Mouse (Mus musculus) cerebellum, adult 11-12 months (tissue): ENCODE results near the gene Mrpl4.
A peak's percentile ranks its signal among the peaks of the same experiment; 100 is the strongest.

Experiments used
- DNase-seq: peaks from one replicate; pipeline ENCODE4 v3.0.0; 2022

Gene Mrpl4

DNA sequence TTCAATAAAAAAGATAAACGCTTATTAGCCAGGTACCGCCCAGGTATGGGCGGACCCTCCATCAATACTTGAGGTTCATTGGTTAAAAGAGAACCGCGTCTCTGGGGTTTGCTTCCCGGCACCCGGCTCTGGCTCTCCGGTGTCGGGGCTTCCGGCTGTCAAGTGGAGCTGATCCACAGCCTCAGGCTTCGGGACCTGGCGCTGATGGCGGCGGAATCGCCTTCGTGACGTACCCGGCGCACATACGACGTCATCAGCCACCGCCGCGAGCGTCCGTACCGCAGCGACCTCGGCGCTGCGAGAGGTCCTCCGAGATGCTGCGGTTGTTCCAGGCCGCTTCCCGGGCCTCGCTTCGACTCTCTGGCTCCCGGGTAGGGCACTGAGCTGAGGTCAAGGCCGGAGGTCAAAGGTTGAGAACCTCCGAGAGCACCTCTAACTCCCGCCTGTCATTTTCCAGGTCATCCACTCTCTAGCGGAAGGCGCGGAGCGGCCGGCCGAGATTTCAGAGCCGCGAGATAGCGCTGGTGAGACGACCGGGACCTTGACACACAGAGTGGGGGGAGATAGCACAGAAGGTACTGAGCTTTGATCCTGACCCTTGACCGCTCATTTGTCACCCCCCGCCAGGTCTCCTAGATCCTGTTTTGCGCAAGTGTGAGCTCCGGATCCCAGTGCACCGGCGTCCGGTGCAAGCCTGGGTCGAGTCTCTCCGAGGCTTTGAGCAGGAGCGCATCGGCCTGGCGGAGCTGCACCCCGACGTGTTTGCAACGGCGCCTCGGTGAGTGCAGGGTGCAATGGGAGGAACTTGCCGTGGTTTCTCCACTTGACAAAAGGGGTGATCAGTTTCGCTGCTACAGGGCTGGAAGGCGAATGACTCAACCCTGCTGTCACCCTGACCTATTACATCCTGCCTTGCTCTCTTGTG, at the start of gene Mrpl4:
Gene Mrpl4, plus strand, starts transcription at position 112 of the 925 bp plus-strand sequence.
- peak; percentile 89 for DNase-seq

DNA sequence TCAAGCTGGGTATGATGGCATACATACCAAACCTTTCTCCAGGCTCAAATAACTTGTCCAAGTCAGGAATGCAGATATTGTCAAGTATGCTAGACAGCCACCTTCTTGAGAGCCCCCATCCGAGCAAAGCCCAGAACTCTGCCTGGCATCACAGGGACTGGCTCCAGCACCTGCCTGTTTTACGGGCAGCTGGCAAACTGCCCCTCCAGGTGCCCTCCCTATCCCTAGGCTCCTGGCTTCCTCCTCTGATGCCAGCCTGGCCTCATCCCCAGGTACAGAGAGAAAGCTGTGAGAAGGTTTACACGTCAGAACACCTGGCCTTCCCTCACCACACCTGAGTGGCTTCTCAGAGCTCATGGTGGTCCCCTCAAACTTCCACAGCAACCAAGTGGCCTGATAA, 45.5 kb upstream of the Mrpl4 start:
- DNase-seq, result no peak

DNA sequence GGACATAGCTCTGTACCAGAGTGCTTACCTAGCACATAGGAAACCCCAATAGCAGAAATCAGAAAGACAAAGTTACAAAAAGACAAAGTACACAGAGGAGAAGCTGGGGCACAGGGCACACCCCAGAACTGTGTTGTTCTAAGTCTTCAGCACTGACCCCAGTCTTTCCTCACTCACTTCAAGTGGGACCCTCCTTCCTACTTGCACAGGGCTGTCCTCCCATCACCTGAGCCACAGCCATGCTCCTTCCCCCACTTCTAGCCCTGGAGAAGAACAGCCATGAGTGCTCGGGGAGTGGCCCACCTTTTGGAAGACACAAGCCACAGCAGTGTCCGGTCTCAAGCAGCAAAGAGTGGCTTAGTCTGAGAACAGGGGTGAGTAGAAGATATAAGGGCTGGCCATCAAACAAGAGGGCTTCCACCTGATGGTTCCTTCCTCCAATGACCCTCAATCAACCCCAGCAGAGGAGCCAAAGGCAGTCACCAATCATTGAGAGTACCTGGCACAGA, 43.1 kb upstream of the Mrpl4 start, which contains the start of gene Dnmt1:
Gene Dnmt1, minus strand, starts transcription at position 459 of the 509 bp plus-strand sequence.
- DNase-seq, result no peak

DNA sequence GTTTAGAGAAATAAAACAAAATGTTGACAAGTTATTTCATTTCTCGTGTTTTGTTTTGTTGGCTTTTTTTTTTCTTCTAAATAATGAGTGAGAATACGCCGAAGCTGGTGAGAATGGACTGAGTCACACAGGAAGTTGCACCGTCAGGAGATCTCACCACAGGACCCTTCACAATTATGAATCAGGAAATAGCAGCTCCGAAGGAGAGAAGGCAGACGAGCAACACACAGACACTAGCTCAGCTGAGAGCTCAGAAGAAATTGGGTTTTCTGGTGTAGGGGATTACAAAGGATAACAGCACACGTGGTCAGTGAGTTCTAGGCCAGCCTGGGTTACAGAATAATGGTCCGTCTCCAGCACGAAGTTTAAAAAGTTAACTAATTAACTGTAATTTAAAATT, 41.0 kb upstream of the Mrpl4 start:
- DNase-seq, result no peak

DNA sequence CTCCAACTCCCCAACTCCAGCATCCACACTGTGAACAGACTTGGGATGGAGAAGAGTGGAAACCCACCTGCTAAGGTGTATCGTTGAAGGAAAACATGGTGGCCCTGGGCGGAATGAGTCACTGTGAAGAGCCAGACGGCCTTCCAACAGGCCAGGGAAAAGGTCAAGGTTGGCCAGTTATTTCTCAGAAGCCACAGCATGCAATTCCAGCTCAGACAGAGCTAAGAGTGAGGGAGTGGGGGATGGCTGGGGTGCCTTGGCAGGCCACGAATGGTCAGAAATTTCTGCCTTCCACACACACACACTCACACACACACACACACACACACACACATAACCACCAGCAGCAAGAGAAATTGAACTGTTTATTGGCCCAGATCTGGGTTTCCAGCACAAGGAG, 36.9 kb upstream of the Mrpl4 start:
- no peak for DNase-seq

DNA sequence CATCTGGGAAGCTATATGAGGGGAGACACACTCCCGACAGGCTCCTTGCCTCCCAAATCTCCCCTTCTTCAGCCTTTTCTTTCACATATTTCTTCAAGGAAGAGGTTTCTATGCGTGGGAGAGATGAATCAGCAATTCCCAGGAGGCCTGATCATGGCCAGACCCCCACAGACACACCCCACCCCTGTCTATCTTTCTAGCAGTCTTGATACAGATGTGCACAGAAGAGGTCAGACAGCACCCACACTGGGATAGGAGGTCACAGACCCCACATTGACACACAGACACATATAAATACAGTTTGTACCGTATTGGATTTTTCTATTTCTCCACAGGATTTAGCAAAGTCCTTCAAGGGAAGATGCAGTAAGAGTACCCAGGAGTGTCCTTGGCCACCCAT, 36.5 kb upstream of the Mrpl4 start:
- no peak for DNase-seq

DNA sequence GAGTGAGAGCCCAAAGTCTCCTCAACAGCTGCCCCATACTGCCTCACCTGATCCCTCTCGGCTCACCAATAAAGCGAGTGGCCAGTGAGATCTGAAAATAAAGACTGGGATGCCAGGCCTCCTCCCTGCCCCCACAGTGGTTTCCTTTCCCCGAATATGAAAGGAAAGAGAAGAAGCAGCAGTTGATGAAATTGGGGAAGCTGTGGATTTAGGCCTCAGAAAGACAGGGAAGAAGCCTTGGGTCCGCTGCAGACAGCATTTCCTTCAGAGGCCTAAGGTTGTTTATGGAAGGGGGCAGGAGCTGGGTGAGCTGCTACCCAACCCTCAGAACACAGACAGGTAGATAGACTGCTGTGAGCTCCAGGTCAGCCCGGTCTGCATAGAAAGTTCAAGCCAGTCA, 35.8 kb upstream of the Mrpl4 start:
- no peak for DNase-seq

DNA sequence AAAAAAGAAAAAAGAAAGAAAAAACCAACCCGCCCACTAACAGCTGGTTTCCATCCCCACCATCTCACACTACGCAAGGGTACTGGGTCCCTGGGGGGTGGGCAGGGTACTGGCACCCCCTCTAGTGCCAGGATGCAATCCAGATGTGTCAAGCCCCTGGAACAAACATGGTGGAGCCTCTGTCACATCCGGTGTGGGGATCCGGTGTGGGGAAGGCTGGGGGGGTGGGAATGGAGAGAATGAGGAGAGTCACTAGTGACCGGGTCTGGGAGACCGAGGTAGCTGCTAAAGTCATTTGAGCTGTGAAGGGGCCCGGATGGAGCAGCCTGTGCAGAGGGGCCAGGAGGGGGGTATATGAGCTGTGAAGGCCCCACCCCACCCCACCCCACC, 30.8 kb upstream of the Mrpl4 start:
- no peak for DNase-seq

DNA sequence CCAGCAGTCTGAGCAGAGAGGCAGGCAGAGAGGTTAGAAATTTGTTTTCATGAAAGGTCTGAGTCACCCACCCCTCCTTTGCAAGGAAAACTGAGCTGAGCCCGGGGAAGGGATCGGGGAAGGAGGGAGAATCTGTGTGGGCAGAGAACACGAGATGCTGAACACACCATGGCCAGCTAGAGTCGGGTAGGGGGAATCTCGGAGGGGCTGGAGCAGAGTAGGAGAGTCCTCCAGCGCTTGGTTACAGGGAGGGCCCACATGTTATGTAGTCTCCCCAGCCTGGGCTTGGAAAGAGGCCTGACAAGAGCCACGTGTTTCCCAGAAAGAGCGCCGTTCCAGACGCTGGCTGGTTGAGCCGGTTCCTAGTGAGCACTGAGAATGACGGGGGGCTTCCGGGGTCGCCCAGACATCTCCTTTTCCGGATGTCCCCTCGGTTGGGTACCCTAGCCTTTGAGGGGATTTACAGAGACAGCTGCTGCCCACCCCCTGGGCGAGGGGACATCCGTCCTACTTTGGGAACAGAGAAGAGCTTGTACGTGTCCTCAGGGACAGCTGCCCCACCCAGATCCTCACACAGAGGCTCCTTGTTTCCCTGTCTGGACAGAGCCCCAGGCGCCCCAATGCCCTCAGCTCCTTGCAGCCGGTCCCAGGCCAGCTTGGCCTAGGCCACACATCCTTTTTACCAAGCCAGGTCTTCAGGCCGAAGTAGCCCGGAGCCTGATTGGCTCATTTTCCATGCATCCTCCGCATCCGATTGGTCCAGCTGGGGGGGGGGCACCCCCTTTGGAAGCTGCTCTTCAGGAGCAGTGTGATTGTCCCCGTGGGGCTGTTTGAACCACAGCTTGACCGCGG, 30.2 kb upstream of the Mrpl4 start:
- DNase-seq, result peak; percentile 53

DNA sequence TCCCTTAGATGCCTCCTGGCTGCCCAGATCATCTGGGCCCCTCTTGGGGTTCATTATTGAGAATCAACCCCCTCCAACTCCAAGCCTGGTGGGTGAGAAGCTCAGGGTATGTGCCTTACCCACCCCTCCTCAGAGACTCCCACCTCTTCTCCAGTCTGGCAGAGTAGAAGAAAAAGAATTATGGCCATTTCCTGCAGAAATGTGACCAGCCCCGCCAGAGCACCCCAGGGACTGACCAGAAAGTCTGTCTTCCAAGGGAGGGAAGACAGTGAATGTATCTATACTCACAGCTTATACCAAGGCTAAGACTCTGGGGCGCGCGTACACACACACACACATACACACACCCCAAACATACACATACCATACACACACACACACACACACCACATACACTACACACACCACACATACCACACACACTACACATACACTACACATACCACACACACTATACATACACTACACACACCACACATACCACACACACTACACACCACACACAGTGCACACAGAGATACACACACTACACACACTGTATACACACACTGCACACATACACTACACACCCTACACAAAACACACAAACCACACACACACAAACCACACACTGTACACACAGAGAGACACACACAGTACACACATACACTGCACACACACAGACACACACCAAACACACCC, 29.4 kb upstream of the Mrpl4 start:
- no peak for DNase-seq

DNA sequence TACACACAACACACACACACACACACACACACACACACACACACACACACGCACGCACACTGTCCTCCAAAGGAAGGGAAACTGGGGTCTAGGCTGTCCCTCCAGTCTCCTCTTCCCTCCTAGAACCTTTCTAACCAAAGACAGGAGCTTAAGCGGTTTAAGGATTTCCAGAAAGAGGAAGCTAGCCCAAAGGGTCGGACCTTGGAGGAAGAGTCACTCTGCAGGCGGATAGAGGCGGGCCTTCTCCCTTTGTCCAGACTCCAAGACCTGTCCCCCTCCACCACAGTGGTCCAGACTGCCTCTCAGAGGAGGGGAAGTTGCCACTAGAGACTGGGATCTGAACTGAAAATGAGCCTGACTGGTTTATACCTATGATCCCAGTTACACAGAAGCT, 28.9 kb upstream of the Mrpl4 start:
- no peak for DNase-seq

DNA sequence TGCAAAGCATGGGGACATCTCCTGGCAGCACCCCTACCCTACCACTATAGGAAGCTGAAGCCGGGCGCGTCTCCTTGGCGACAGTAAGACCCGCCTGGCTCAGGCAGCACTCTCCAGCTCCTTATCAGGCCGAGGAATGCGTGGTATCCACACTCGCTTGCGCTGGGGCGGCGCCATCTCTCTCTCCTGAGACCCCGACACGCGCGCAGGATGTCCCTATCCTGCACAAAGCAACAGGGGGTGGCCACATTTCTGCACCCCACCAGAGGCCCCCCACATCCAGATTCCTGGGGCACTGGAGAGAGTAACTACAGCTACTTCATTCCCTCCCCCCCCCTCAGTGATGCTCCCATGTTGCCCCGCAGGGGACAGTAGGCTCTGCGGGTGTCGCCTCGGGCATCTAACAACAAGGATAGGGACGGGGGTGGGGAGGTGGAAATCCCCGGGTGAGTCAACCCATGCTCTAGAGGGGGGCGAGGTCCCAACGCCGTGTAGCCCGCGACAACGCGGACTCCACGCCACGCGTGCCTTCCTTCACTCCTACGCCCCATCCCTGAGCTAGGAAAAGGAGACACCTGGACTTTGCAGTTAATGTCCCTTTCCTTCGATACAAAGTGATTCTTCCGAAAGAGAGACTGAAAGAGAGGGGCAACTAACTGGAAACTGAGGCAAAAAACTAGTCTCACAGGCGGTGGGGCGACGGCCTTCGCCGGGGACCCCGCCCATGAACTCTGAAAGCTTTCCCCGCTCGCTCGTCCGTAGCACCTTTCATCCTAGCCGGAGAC, 26.9 kb upstream of the Mrpl4 start:
- DNase-seq, result no peak

DNA sequence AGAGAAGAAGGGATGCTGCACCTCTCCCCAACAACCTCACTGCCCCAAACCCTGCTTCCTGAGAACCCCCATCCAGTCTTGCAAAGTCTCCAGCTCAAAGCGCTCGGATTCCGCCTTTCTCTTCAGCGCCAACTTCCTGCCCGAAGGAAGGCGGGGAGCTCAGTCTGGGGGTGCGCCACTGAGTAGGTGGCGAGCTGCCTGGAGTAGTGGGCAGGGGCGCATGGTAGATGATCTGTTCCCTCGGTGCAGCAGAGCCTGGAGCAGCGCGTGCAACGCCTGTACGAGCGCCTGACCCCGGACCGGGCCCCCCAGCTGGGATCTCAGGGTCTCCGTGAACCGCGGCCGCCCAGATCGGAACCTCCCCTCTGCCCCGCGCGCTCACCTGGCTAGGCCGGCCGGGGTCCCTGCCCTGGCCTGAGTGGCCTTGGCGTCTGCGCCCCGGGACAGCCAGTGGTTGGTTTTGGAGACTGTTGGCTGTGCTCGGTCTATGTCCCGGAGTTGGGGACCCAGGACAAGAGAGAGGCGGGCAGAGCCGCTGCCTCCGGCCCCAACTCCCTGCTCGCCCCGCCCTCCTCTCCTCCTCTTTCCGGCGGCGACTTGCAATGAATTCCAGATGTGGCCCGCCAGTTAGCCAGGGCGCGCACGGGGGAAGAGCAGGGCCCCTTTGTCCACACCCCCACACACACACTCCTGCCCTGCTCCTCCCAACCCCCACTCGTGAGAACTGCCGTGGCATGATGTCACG, 26.1 kb upstream of the Mrpl4 start, which contains the start of gene S1pr2:
Gene S1pr2, minus strand, starts transcription at position 566 of the 745 bp plus-strand sequence.
- no peak for DNase-seq

DNA sequence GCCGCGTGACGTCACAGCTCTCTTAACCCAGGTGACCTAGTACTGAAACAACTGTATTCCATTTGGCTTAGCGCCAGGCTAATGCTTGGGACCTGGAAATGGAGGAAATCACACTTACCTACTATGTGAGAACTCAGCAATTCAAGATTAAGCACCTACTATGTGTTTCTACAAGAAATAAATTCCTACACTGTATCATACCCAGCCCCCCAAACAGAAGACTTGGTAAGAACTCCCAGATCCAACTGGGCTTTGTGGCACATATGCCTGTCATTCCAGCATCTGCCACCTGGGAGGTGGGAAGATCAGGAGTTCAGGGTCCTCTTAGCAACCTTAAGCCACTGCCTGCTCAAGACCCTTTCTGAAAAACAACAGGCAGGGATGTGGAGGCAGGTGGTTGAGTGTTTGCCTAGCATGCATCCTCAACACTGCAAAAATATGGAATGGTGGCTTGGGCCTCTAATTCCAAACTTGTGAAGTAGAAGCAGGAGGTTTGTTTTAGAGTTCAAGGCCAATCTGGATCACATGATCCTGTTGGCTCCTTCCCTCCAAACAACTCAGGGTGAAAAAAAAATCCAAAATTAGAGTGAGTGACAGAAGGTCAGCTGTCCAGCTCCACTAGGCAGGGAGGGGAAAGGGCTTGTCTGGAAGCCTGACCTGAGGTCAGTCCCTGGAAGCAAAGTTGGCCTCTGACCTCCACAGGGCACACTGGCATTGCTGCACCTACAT, 25.4 kb upstream of the Mrpl4 start:
- no peak for DNase-seq

DNA sequence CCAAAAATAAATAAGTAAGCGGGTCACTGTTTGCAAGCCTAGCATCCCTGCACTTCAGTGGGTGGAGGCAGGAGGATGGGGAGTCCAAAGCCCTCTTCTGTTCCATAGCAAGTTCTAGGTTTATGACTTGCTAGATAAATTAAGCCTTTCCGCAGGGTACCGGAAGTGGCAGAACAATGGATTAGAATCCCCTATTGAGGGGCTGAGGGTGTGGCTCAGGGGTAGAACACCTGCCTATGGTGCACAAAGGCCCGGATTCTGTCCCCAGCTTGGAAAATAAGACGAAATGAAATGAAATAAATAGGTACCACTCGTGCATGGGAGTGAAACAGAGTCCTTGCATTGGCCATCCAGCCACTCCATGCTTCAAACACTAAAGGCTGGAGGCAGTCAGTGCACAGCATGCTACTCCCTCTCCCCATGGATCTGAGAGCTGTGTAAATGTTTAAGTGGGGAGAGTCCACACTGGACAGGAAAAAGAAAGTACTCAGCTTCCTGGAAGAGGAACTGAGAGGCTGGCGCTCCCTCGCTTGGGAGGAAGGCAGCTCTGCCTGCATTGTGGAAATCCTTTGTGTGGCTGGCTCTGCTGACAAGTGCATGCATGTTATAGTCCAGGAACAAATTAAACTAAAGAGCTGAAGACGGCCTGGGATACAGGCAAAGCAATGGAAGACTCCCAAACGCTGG, 24.0 kb upstream of the Mrpl4 start:
- DNase-seq, result no peak

DNA sequence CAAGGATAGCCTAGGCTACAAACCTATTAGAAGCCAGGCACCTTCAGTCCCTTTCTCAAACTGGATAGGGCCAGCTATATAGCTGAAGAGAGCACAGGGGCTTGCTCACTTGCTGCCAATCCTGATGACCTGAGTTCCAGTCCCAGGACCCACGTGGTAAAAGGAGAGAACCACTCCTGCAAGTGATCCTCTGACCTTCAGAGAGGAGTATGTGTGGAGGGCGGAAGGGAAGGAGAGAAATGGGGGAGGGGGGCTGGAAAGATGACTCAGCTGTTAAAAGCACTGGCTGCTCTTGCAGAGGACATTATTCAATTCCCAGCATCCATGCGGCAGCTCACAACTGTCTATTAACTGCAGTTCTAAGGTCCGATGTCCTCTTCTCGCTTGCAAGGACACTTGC, 23.4 kb upstream of the Mrpl4 start:
- DNase-seq, result no peak

DNA sequence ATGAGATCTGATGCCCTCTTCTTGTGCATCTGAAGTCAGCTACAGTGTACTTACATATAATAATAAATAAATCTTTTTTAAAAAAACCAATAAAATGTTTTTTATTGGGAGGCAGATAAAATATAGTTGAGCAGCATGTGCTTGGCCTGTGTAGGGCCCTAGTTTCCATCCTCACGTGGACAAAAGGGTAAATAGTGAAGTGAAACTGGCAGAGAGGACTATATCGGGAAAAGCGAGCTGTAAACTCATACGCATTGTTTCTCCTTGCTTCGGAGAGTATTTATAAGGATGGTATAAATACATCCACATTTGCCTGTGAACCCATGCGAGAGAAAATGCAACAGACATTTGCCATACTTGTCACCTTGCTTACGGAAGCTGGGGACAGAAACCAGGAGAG, 22.8 kb upstream of the Mrpl4 start:
- DNase-seq, result no peak

DNA sequence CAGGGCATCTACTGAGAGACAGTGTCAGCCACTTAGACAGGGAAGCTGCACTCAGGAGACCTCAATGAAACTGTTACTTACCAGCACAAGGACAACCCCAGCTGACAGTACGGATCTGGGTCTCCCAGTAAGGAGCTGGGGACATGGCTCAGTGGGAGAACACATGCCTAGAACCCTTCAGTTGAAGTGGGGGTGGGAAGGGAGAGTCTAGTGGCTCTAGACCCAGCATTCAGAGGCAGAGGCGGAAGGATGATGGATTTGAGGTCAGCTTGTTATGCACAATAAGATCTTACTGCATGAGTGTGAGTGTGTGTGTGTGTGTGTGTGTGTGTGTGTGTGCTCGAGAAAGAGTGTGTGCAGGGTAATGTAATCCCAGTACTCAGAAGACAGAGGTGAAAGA, 20.4 kb upstream of the Mrpl4 start:
- no peak for DNase-seq

DNA sequence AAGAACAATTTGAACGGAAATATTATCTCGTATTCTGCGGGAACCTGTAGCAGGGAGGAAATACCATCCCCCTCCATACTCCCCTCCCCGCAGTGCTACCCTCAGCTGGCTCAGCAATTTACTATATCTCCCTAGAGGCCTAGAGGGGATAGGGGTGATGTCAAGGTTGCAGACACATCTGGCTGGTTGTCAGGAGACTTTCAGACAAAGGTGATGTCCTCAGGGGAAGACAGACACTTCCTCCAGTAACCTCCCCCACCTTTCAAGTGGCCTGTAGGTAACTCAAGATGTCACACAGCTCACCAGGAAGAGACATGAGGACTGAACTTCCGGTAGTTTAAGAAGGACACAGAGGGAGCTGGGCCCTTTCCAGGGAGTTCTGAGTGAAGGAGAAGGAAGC, 19.4 kb upstream of the Mrpl4 start:
- no peak for DNase-seq
